Mouse (Mus musculus) cortical plate, adult 2 months (tissue): ENCODE data around the gene Myo1c.

Source experiments
- CTCF ChIP-seq: fragments of 200-500 bp; IDR thresholded peaks from 2 replicates; pipeline ENCODE4 v1.5.1; 2011; ENCODE audit warnings: mild to moderate bottlenecking, control low read depth, low read length; ENCODE audit not compliant: insufficient read depth; ENCODE audit errors: extremely low read depth
- POLR2A ChIP-seq: fragments of 200-500 bp; IDR thresholded peaks from 2 replicates; pipeline ENCODE4 v1.6.1; 2011; ENCODE audit warnings: mild to moderate bottlenecking, low read length, control low read depth; ENCODE audit not compliant: insufficient read depth; ENCODE audit errors: extremely low read depth

- TF ChIP-seq POLR2A, result no peak
- no peak for TF ChIP-seq CTCF
Observed at GRCm38 (mm10) chr11:75689977-75690376, 39.7 kb downstream of the Myo1c start.
